Mouse (Mus musculus): Measurements from ENCODE around the gene Dtnb. TPM values are rescaled to one million over a fixed set of nuclear protein-coding genes. Genes with fewer than 3 reads are reported as not detected.
A peak's percentile ranks its signal among the peaks of the same experiment; 100 is the strongest.

Gene Dtnb
- total RNA-seq, 2 experiments from 2014 or later: 38.2 to 41.8 TPM

DNA sequence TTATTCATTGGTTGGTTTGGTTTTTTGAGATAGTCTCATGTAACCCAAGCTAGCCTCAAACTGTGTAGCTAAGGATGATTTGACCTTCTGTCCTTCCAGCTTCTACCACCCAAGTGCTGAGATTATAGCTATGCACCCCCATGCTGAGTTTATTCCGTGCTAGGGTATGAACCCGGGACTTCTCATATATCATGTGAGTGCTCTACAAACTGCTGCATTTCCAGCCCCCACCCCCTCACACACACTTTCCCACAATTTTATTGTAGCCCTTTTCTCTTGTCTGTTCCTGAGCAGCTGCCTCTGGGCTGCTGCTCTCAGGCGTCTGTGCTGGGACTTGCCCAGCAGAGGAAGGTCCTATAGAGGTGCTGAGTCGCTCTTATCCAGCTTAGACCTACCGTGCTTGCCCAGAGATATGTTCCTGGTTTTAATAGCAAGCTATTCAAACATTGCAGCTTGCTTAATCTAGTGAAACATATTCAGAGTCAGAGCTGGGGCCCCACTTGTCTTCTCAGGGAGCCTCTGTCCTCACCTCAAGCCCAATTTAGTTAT lies 152.7 kb downstream of the Dtnb start:
- no peak for DNase-seq (ENCODE audit: low spot score in 2 of 2)

DNA sequence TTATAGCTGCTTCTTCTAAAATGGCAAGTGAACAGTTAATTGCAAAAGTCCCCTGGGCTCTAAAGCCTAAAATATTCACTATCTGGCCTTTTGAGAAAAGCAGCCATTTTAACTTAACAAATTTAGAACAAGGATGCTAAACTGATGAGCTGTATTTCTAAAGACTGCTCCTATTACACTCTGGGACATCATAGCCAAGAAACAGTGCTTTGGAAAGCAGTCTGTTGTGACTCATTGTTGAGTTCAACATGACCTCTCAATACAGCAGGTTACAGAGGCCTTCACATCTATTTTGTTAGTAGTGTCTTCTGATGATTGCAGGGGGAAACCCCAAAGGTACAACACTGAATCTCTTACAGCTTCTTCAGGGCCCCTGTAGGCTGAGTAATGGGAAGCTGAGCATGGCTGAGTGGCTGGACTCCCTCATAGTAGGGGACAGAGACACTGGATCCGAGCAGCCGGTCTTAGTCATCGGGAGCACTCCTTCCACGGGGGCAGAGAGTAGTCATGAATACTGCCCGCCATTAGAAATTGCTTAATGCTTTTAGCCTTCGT lies 157.4 kb downstream of the Dtnb start:
- no peak for DNase-seq (ENCODE audit: low spot score in 2 of 2)

DNA sequence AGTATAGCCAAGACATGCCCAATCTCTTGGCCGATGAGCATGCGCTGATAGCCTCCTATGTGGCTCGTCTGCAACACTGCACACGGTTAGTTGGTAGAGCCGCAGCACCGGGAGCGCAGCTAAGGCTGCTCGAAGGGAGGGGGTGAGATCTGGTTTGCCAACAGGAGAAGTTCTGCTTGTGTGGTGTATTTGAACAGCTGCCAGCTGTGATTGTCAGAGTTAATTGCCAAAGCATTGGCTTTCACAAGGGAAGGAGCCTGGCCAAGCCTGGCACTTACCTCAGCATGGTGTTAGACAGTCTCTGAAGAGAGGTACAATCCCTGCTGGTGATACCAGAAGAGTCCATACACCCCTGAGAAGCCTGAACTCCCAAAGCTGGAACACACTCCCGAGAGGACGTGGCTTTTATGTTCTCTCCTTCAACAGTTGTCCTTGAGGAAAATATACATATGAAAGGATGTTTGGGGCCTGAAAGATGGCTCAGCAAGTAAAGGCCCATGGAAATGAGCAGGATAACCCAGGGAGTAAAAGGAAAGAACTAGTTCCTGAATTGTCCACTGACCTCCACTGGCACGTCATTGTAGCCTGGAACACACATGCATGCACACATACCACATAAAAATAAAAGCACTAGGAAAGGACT lies 160.6 kb downstream of the Dtnb start:
- DNase-seq (ENCODE audit: low spot score in 2 of 2): no peak

DNA sequence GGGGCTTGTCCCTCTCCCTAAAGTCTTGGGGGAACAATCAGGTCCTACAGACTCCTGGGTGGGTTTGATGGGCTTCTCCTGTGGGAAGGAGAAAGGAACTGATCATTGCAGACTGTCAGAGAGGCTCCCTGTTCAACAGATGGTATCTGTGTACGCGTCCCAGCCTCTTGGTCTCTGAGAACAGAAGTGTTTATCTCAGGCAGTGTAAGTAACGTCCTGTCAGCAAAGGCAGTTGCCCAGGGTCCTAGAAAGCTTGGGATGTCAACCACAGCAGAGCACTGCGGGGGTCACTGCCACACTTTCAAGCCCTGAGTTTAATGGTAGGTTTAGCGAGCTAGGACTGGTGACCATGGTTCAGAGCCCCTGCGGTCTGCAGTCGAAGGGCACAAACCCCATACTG lies 161.1 kb downstream of the Dtnb start:
- no peak for DNase-seq (ENCODE audit: low spot score in 2 of 2)

DNA sequence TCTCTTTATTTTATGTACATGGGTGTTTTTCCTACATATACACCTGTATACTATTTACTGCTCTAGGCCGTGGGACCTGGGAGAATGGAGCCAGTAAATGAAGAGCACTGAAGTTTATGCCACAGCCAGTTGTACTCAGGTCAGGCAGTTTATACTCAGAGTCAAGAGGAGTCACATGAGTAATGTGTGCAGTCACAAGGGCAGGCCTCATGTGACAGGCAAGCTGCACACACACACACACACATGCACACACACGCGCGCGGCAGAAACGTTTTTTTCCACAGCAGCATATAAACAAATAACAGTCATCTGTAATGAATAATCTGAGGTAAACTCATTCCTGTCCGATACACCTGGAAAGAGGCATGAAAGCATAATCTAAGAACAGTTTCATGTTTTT lies 164.8 kb downstream of the Dtnb start:
- no peak for DNase-seq (ENCODE audit: low spot score in 2 of 2)

DNA sequence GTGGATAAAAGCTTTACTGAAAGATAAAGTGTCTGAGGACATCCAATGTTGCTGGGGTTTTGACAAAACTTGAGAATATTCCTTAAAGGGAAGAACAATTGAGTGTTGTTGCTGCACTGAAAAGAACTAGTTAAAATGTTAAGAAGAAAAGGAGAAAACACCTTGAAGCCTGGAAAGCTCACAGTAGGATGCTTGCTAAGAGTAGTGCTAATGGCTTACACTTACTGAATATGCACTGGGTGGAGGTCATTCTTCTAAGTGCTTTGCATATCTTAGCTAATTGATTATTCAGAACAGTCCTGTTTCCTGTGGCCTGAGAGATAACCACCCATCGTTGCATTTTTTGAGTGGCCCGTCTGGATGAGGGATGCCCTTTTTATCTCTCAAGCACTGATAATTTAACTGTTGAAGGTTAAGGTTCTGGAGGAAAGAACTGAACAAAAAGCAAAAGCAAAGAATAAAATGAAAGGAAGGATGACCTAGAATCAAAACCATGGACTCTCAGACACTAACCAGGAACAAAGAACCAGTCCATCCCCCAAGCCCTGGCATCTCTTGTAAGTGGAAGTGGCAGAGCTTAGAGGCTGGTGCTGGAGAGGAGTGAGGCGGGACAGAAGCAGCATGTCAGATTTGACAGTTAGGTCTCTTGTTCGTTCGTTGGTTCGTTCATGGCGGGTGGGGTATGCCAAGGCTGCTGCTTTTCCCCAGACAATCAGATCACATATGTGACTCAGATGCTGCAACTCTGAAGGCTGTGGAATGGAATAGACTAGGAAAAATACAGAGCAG lies 166.8 kb downstream of the Dtnb start:
- DNase-seq (ENCODE audit: low spot score in 2 of 2): no peak

DNA sequence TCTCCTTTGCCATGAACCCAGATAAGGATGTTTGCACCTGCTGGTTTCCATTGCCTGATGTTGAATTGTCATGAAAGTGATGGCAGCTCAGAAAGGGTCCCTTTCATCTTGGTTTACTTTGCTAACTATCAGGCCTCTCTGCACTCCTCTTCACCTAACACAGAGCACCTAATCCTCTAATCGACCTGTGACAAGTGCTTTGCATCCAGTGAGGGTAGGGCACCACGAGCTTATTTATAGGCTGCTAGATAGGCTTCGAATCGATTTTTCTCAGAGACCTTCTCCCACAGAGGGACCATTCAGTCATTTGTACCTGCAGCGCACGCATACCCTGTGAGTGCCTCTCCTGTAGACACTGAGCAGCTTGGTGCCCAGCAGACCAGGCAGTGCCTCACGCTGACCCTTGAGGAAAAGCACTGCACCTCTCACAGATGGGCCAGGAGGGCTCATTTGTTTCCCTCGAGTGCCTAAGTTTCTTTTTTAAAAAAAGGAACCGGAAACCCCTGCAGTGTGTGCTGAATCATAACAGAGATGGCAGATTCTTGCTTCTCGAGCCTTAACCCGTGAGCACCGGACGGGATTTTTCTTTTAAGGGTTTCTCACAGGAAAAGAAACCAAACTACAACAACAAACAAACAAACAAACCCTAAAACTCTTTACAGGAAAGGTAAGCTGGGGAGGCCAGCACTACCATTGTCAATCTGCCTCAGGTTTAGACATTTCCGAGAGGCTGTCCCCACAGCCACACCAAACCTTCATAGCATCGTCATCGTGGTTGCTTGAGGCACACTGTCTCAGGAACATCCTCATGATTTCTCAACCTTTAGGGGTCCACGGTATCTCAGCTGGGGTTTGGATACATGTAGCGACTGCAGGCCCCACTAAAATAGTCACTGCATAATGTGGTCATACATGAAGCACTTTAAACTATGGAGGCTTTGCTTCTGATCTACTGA lies 167.8 kb downstream of the Dtnb start:
- DNase-seq (ENCODE audit: low spot score in 2 of 2): no peak

DNA sequence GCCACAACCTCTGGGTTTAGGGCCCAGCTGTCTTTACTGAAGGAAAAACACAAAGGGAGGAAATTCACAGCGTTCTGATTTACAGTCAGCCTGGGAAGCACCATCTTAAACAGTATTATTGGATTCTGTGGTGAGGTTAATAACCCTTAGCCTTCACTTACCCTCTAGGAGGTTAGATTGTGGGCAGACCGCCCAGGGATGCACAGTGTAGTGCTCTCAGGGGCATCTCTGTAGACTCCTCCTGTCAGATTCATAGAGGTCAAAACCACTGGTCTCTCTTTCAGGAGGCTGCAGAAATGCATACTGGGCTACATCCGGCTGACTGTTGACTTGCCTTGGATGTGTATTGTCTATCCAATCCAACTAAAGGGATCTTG lies 168.5 kb downstream of the Dtnb start:
- DNase-seq (ENCODE audit: low spot score in 2 of 2): no peak

DNA sequence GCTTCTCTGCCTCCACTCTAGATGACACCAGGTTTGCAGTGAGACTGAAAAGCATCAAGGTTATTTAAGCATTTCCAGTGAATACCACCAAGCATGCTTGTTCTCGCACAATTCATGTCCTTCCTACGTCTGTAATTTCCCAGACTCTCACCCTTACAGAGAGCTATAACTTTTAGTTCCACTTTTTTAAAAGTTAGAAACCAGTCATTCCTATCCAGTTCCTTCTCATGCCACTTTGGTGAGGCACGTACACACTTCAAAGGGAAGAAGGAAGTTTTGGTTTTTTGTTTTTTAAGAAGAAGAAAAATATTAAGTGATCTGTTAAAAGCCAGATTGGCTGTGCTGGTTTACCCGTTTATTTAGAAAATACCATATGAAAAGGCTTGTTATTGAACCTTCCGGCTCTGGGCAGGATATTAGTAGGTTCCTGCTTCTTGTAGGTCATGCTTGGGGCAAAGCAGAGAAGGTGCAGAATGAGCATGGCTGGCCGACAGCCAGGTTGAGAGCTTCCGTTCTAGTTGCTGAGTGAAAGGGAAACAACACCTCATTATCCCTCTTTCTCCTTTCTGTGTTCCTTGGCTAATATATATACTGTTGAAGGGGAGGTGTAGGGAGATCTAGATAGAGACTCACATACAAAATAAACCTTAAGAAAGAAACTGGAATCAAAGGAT lies 173.4 kb downstream of the Dtnb start:
- DNase-seq (ENCODE audit: low spot score in 2 of 2): no peak

DNA sequence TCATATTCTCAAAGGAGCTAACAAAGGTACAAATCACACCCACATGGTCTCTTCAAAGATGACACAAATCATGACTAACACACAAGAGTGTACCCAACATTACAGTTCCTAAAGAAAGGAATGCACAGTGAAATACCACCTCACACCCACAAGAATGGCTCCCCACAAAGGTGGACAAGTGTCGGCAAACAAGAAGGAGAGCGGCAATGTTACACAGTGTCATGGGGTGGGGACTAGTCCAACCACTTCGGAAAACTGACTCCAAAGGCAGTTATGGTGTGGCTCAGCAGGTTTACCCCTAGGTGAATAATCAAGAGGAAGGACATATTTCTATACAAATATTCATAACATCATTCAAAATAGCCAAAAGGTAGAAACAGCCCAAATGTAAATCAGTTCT lies 174.2 kb downstream of the Dtnb start:
- DNase-seq (ENCODE audit: low spot score in 2 of 2): no peak

DNA sequence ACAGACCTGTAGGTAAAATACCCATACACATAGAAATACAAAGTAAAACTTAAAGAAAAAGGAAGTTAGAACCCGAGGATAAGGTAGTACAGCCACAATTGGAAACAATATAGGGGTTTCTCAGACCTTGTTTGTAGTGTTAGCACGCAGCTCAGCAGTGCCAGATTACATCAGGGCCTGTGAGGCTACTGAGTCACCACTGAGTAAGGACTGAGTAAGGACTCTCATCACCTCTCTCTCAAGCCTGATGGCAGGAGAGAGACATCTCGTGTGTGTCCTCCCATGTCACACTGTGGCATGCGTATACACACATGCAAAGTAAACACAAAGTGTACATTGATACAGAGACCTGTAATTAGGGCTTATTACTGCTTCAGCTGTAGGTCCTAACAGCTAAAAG lies 175.4 kb downstream of the Dtnb start:
- no peak for DNase-seq (ENCODE audit: low spot score in 2 of 2)

DNA sequence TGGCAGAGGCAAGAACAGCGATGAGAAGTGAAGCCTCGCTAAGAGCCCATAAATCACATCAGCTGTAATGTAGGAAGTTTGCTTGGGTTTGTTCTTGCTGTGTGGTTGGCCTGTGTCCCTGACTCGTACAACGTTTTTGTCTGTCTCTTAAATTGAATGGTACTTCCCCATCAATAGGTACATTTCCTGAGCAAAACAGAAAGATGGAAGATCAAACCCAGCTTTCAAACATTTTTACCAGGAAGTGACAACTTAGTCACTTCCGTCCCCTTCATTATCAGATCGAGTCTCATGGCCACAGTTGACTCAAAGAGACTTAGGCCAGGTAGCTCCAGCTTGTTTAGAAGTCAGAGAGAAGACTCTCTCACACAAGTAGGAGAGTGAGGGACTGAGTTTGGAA lies 183.3 kb downstream of the Dtnb start:
- no peak for DNase-seq (ENCODE audit: low spot score in 2 of 2)

DNA sequence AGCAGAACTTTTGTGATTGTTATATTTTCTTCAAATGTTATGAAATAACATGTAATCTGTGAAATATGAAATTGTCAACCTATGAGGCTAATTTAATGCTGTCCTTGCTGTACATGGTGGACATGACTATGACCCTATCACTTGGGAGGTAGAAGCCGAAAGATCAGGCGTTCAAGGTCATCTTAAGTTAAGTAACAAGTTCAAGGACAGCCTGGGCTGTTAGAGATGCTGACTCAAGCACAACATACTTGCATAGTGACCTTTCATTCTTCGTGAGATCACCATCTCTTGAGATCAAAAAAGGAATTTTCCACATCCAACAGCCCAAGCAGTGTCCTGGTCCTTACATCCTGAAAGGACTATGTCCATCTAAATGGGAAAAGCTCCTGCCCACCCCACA lies 184.0 kb downstream of the Dtnb start:
- DNase-seq (ENCODE audit: low spot score in 2 of 2): no peak

DNA sequence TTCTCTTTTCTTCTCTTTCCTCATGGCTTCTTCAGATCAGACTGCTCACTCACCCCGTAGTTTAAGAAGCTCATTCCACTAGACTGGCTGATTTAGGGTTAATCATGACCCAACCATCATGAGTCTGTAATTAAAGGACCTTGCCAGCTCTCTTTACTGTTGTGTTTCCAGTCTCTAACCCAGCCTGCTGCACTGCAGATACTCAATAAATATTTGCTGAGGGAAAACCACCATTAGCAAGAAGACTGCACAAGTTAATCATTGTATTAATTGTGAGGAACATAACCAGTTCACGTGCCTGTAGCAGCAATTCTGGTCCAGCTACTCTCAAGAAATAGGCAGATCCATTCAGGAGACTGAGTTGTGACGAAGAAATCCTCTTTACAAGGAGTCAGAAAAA lies 185.9 kb downstream of the Dtnb start:
- no peak for DNase-seq (ENCODE audit: low spot score in 2 of 2)

DNA sequence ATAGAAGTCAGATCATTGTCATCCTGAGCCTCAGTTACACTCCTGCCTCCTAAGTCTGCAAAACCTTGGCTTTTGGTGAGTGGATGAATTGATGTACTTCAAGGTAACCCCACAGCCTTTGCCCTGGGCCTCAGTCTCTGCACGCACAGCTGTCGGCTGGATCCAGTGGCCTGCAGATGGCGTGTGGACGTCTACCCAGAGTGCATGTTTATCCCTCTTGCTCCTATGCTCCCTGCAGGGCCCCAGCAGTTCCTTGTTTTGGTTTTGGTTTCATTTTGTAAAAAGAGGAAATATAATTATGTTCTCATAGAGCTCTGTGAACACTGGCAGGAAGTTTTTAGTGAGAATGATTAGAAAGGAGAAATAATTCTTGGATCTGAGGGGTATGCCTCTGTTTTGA lies 187.2 kb downstream of the Dtnb start:
- DNase-seq (ENCODE audit: low spot score in 2 of 2): peak in 1 of 2 experiments; percentile 24

DNA sequence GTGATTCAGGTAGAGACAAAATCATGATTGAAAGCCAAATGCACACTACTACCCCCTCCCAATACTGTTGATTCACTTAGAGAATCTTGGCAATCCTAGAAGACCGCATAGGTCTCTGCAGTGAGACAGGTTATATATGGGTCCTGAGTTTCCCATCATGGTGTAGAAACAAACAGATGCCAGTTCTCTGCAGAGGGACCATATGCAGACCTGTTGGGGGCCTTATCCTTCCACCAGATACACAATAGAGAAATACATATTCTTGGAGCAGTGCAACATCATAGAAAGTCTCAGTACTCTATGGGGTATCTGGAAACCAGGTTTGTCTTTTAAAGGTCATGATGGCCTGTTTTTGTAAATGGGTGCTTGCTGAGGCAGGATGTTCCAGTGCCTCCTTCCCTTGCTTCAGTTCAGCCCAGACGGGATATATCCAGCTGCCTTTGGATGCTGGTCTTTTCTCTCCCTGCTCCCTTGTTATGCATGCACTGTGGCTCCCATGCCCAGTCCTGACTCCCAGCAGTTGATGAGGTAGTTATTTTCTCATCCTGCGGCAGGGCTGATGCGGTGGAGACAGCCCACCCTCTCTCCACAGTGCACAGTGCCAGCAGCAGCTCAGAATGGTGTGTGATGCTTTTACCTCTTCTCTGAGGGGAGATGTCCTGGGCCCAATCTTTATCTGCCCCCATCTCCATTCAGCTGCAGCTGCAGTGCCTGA lies 188.9 kb downstream of the Dtnb start:
- DNase-seq (ENCODE audit: low spot score in 2 of 2): no peak

DNA sequence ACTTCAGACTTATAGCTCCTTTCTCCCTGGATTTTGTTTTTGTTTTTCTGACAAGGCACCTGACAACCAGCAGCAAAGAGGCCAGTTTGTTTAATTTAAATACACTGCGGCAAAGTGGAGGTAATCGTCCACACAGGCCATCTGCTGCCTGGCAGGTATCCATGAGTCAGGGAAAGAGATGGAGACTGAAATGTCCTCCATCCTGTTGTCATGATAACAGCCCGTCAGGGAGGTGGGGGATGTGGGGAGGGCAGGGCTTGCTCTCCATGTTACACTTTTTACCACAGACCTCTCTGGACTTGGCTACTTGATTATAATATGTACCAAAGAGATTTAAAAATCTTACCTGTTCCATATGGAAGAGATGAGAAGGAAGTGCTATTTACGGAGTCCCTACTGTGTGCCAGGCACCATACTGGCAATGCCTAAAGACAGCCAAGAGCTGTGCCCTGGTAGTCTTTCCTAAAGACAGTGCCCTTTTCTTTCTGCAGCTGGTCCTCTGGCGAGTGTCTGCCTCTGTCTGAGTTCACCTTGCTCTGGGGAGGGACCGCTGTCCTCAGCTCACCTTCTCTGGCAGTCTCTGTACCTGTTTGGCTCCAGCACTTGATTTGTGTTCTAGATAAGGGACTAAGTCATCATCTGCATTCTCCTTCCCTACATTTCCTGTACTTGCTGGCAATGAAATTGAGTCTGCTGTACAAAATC lies 189.6 kb downstream of the Dtnb start:
- DNase-seq (ENCODE audit: low spot score in 2 of 2): no peak

DNA sequence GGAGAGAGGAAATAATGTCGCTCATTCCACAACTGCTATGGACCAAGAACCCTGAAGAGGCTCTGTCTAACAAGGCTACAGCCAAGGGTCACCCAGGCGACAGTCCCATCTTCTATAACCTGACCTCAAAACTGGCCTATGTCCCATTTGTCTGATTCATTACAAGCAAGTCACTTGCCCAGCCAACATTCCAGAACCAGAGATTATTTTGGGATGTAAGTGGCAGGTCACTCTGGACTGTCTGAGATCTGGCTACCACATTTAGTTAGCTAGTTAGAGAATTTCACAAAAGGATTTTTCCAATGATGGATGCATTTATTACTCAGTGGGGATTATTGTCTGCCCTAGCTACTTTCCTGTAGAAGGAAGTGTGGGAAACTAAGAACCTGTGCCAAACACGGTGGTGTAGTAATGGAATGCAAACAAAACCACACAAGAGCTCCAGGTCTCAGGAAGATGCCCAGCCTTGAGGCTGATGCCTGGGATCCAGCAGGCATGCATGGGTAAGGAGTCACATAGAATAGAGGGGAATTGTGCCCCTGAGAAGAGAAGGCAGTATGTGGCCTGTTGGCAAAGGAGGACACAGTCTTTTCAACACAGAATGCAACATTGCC lies 192.1 kb downstream of the Dtnb start:
- DNase-seq (ENCODE audit: low spot score in 2 of 2): no peak

DNA sequence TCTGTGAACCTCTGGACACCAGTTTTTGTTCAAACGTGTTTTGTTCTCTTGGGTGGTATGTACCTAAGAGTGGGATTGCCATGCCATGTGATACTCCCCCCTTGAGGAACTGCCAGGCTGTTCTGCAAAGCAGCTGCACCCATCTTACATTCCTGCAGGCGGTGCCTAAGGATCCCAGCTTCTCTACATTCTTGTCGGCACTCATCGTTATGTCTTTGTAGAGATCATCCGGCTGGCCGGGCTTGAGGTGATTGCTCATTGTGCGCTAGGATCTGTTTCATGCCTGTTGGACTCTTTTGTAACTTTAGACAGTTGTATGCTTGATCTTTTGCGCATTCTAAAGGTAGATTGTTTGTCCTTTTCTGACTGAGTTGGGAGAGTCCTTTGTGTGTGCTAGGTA lies 195.2 kb downstream of the Dtnb start:
- DNase-seq (ENCODE audit: low spot score in 2 of 2): no peak

Data from adrenal gland, postnatal 4 days (tissue).